Mouse (Mus musculus): Measurements from ENCODE around the gene Pdap1.

GRCm38 (mm10) chr5:145114606-145115473 is 25.2 kb downstream of the Pdap1 start:
- TF ChIP-seq CTCF (IDR thresholded peaks at IDR 0.05 in 2 of 3, conservative IDR thresholded peaks at IDR 0.05 in 1 of 3; ENCODE audit: control insufficient read depth in 1 of 3, insufficient read depth in 1 of 3, low read depth in 2 of 3, low read length in 3 of 3, poor library complexity in 1 of 3, severe bottlenecking in 1 of 3) (no peak), SIN3A (IDR thresholded peaks at IDR 0.05; ENCODE audit: low read length) (no peak; the same call in none of the 2 replicates)

All from MEL (cell line).